ENCODE assay signal across 8 mouse cellular contexts in genomic region chr5:54100916-54101315, GRCm38 (mm10).
A peak's percentile ranks its signal among the peaks of the same experiment; 100 is the strongest.
DNase-seq lines count a peak whose midpoint lies in the region; ATAC-seq lines count a peak whose summit lies in the region.

No protein-coding gene starts in this region.

- no peaks in the 10 kb centered on the region for H3K9me3 ChIP-seq in midbrain, embryonic 10.5 days (replicated peaks)

- peak overlapping the region; percentile 13; the same call in 1 of the 2 replicates for H3K27ac ChIP-seq in midbrain, embryonic 10.5 days (replicated peaks)

- 0 out of 2 replicates have a peak, but pooled peaks have one; percentile 56 for ATAC-seq in cerebellum, adult (ENCODE audit: insufficient number of reproducible peaks, low FRiP score, low TSS enrichment)

- H3K4me1 ChIP-seq in midbrain, embryonic 10.5 days: peaks cover 19% of the 10 kb centered on the region

- 63% methylated on average over 3 of the region's 3 CpGs for WGBS in midbrain, embryonic 10.5 days

- H3K27me3 ChIP-seq in midbrain, embryonic 10.5 days (ENCODE audit: low read depth, poor library complexity, severe bottlenecking): no peaks in the 10 kb centered on the region

- no peak overlapping the region for H3K4me3 ChIP-seq in midbrain, embryonic 10.5 days

- H3K36me3 ChIP-seq in midbrain, embryonic 10.5 days: peaks cover 4% of the 10 kb centered on the region; the same call in 1 of the 2 replicates

- no peak for DNase-seq in cerebellum, adult 11 months
- peak; percentile 70 for DNase-seq in 3T3-L1 (ENCODE audit: low read depth, low spot score)
- DNase-seq in frontal cortex, adult 2 months (ENCODE audit: extremely low spot score in 1 of 2, low spot score in 1 of 2): peak; percentile 67 to 84
- peak; percentile 59 to 71 for DNase-seq in layer of hippocampus, adult 8-10 months (ENCODE audit: low spot score in 2 of 2)
- no peak for DNase-seq in midbrain, embryonic 10.5 days (ENCODE audit: low spot score)
- peak; percentile 29 to 47 for DNase-seq in thymus, adult 18-20 months
- DNase-seq in kidney, postnatal 25 days: no peak

Comparison
In these comparisons a context has a peak if more than half of its experiments do, and no peak if none do; other contexts are left out.
1. DNase-seq: peak in 3T3-L1 (single experiment), frontal cortex, adult 2 months (2 of 2), layer of hippocampus, adult 8-10 months (2 of 2) and thymus, adult 18-20 months (2 of 2); none in cerebellum, adult 11 months (single experiment), midbrain, embryonic 10.5 days (single experiment) and kidney, postnatal 25 days (0 of 2).